Mouse (Mus musculus): ENCODE measurements at regions not wholly inside any gene's neighbourhood (a gene's known extent, or its start where the extent isn't known, plus 50 kb on each side); places are given as distances from the start of the nearest gene placed in this dataset.

DNA sequence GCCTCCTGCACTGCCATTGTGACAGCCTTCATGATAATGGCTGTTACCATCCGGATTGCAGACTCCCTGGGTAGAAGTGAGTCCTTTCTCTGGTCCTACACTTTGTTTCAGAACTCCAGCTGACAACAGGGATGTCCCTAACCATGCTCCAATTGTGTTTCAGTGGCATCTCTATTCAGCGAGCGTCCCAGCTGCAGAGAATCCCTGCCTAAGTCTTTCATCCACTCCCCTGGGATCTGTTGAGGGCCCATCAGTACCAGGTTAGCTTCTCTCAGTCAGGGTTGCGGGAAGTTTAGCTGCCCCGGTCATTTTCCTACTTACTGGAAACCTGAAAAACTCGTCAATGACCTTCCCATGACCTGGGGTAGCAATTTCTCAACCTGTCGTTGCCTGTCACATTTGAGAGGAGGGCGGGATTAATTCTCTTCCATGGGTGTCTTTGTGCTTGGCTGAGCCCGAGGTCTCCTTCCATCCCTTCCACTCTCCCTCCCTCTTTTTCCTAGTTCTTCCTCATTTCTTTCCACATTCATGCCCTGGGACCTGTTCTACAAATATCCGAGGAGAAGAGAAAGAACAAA is 97.7 kb downstream of the Tmem30b start:
- no peak for TF ChIP-seq POLR2A (IDR thresholded peaks at IDR 0.05; ENCODE audit: insufficient read depth, low read depth, low read length)
- TF ChIP-seq CTCF (IDR thresholded peaks at IDR 0.05), result no peak
- no peak for TF ChIP-seq EP300 (IDR thresholded peaks at IDR 0.05; ENCODE audit: insufficient read depth, low read depth, low read length)
